Mouse (Mus musculus) kidney, embryonic 15.5 days (tissue): ENCODE data around the gene Gpr139. TPM values are rescaled to one million over a fixed set of nuclear protein-coding genes. Genes with fewer than 3 reads are reported as not detected.

Experiments used
- polyA plus RNA-seq: library from polyadenylated mRNA; unstranded; fragments of >200 nt; fragmentation: Nextera tagmentation; extraction: Ambion mirVana; gene quantifications from 2 replicates; pipeline ENCODE4 v1.2.1, GENCODE M21; 2015

The Gpr139 gene
- polyA plus RNA-seq, 1 experiment from 2014 or later: 0.34 TPM

Other genes starting within 250 kb of the Gpr139 start
- 4.7 and 7.5 TPM in 2 replicates for gene Gprc5b, start 189.4 kb downstream of the Gpr139 start, polyA plus RNA-seq